Mouse (Mus musculus) gonadal fat pad, adult 2 months (tissue): ENCODE results near the gene Sirpa. TPM values are rescaled to one million over a fixed set of nuclear protein-coding genes. Genes with fewer than 3 reads are reported as not detected.

ENCODE experiments used
- DNase-seq: peaks from one replicate; pipeline ENCODE4 v3.0.0-alpha.2; 2012; ENCODE audit warnings: low read depth
- polyA plus RNA-seq: library from polyadenylated mRNA; depleted of rRNA; stranded (reverse); fragments of >200 nt; gene quantifications from 2 replicates; pipeline ENCODE4 v1.2.3, GENCODE M21; 2012; rRNA removed

Gene Sirpa
- polyA plus RNA-seq: 37.5 and 42.0 TPM in 2 replicates

DNA sequence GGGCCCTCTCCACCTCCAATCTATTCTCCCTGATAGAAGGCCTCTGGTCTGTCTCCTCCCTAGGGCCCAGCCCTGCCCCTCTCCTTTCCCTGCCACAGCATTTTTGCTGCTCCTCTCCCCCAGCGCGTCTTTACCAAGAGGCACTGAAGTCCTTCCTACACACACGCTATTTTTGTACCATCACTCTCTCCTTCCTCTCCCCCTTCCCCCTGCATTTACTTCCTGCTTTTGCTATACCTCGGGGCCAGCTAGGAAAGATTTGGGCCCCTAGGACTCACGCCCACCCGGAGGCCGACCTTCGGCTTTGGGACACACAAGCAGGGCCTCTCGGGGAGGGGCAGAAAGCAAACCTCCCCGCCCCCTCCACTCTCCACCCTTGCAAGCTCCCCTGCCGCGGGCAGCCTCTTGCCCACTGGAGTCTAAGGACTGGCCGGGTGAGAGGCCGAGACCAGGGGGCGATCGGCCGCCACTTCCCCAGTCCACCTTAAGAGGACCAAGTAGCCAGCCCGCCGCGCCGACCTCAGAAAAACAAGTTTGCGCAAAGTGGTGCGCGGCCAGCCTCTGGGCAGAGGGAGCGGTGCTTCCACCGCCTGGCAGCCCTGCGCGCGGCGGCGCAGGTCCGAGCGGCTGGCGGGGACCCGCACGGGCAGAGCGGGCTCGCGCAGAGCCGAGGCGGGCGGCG, at the start of gene Sirpa:
Gene Sirpa (plus strand): TSS at position 377 of the 682 bp plus-strand sequence.
- DNase-seq: no peak

DNA sequence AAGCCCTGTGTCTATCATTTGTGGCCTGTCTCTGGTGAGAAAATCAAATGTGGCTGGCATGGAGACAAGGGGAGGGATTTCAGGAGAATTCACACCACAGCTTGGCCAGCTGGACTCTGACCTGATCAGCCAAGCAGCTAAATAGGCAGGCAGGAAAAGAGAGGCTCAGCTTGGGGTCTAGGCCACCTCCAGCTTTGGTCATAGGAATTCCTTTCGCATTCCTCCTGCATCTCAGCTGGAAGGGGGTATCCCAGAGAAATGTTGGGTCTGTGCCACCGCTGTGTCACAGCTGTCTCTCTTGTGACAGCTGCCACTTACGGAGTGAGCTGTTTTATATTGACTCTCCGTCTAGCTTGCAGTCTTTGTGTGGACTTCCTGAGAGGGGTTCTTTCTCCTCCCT, 48.2 kb upstream of the Sirpa start:
- DNase-seq: no peak

DNA sequence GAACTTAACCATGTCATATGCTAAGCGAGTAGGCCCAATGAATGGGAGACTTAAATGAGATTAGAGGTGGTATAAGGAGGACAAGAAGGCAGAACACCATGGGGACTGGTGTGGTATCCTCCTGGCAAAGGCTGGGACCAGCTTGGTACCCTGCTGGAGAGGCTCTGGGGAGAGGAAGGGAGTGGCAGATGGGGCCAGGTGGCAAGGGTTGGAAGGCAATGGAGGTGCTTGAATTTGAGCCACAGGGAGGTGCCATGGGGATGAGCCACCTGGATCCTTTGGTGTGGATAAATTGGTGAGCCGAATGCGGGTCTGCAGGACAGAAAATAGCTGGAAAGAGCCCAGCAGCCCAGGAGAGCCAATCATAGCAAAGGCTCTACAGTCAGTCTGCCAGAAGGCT, 47.7 kb upstream of the Sirpa start:
- DNase-seq: no peak

DNA sequence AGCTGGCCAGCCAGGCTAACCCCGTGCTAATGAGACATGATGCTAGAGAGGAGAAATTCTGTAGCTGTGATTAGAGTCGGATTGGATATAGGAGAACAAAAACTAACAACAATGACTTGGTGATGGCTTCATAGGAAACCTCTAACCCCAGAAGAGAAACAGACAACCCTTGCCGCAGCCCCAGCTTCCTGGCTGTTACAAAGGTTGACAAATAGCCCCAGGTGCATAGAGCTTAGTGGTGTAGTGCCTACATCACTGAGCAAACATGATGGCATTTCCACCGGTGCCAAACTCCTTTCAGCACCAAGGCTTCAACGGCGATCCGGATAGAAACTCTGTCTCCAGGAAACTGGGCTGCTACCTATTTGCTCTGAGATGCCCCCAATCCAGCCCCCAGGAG, 47.0 kb upstream of the Sirpa start:
- DNase-seq: no peak

DNA sequence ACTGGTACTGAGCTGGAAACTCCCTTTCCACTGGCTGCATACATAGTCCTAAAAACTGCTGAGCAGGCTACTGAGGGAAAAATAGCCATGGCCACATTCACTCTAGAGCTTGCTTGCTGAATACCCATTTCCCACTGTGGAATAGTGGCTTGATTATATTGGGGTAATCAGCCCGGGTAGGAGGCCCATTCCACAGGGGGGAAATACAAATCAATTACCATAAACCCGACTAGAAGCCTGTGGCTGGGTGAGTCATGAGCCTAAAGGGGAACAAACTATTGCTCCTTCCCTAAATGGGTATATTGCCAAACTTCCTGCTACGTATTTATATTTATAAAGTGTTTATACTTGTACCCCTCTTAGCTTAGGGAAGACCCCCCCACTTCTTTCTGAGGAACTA, 45.9 kb upstream of the Sirpa start:
- no peak for DNase-seq

DNA sequence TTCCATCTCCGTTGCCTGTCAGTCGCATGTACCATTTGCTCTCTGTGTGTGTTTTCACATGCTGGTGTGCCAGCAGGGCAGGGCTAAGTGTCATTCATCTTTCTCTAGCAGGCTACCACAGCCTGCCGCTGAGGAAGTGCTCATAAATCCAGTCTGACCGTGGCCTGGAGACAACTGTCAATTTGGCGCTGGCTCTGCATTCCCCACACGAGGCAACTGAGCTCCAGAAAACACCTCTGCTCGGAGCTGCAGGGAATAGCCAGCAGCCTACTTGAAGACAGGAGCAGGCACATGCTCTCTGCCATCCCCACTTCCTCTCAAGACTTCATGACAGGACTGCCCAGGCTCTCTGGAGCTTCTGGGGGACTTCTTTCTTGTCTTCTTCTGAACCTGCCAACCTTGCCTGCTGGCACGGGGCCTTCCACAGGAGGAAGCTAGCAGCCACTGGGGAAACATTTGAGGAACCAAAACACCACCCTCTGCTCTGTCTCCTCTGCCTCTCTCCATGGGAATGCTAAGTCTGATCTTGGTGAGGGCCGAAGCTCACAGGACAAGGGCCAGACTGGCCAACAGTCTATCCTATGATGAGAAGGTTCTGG, 43.0 kb upstream of the Sirpa start:
- no peak for DNase-seq

DNA sequence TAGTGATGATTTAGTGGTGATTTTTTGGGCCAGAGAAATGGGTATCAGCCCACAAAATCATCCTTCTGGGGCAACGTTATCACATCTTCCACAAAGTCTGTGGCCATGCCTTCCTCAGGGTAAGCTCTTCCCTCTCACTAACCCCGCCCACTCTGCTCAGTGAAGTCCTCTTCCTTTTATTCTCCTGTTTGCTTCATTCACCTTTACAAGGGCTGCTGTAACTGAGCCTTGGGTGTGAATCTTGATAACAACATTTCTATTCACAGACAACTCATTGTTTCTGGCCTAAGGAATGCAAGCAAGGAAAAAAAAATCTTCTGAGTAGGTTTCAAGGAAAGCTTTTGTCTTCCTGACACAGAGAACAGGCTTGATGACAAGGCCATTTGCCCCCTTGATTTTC, 41.9 kb upstream of the Sirpa start:
- no peak for DNase-seq

DNA sequence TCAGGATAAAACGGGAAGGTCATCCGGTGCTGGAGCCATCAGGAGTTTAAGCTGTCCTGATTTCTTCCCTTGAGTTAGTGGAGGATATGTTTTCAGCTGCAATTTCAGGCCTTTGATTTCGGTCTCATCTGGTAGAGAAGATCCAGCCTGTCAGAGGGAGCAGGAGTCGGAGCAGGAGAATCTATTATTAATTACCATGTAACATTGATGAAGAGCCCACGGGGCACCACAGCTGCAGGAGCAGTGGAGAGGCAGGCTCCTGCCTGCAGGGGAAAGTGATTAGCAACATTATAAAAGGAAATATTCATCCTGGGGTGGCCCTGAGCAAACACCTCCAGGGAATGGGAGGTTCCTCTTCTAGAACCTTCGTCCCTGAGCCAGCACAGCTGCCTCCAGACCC, 36.6 kb upstream of the Sirpa start:
- no peak for DNase-seq

DNA sequence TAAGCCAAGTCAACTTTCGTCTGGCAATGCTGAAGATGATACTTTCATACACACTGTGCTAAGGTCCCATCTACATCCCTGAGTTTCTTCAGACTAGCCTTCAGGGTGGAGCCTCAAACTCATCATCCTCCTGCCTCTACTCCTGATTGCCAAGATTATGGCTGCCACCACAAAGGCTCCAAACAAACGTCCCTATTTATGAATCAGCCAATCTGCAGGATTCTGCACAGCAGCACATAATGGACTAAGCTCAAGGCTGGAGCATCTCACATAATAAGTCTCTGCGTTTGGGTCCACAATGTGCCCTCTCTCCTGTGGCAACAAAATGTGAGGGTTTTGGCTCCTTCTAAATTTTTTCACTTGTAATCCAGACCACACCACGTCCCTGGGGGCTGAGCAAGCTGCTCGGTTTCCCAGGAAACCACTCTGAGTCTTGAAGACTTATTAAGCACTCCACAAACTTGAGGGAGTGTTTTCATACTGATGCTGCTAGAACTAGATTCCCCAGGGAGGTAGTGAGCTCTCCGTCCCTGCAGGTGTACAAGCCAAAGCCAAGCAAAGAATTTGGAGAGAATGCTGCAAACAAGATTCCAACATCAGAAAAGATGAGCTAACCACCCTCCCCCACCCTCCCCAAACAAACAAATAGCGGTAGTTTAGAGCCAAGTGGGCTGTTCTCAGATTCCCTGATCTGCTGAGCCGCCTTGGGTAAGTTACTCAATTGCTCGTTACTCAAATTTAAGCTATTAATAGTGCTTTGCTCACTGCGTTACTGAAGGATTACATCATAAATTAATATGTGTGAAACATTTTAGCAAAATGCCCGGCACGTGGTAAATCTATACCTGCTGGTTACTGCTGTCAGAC, 34.4 kb upstream of the Sirpa start:
- no peak for DNase-seq

DNA sequence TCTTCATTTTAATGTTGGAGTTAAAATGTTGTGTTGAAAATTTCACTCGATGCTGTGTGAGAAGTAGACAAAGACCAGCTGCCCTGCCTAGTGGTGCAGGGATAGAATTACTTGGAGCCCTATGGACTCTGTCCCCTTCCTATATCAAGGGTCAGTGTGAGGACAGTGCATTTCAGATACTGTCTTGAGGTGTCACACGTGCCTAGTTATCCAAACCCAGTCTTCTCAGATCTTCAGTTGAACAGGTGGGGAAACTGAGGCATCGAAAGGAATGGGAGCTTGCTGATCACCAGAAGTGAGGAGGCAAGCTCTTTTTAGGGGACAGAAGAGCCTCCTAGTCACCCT, 33.8 kb upstream of the Sirpa start:
- no peak for DNase-seq

DNA sequence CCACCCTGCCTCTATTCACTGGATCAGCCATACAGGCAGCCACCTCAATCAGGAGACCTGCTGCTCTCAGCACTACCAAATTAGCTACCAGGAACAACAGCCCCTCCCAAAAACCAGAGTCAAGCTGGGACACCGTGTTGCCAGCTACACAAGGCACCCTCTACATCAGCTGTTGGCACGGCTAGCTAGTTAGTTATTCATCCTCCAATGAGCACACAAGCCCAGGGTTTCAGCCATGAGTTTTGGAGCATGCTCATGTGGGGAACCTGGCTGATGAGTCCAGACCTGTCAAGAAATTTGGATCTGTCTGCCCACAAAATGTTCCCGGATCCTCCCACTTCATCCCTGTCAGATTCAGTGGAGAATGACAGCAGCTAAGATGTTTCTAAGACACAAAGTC, 30.8 kb upstream of the Sirpa start:
- DNase-seq: no peak

DNA sequence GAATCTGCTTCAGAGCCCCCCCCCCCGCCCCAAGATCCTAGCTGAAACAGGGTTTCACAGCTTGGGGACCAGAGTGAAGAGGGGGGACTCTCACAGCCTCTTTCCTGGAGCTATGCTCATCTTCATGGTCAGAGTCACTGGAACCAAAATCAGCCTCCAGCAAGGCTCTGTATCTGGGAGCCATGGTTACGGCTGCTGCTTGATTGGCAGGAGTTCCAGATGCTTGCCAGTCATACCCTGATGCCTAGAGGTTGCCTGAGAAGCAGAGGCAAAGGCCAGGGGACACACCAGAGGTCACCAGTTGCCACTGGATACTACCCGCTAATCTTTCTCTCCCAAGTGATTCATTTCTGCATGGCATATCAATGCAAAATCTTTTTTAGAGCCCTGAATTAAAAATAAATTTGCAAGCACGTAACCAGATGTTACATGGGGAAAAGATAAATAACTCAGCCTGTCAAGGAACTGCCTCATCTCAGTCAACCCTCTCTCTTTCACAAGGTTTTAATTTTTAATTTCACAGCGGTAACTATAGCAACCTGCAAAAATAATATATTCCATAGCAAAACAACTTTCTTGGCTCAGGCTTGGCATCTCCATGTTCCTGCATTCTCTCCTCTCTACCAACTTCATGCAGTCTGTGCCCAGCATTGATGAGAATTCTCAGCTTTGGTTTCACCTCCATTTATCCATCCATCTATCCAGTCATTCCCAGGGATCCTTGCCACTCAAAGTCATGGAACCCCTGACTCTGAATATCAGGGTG, 28.5 kb upstream of the Sirpa start:
- no peak for DNase-seq

DNA sequence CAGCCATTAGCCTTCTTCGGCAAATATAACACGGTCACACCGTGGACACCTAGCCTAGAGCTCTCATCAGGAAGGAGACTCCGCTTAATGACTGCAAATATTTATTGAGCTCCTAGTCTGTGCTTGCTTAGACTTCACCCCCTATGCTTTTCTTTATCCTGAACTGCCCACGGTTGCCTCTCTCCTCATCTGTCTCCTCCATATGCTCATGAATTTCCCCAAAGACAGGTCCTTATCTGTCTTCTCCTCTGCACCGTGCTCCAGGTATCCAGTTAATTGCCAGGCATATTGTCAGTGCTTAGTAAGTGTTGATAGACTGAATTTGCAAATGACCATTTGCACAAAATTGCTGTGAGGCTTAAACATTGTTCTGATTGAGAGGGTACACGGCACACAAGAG, 23.5 kb upstream of the Sirpa start:
- no peak for DNase-seq

DNA sequence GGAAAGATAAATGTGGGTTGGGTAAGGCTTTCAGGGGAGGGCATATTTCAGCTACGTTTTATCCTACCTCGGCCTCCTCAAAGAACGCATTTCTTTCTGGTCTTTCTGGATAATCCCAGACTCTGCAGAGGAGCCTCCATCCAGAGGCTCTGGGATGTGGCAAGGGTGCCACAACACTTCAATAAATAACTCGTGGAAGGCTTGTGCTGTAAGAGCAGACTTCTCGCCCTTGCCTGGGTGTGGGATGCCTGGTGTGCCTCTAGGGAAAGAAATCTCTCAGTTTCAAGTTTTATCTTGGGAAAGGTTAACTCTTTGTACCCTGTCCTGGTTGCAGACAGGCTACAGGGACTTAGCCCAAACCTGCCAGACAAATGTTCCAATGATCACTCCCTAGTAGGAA, 23.1 kb upstream of the Sirpa start:
- DNase-seq: no peak

DNA sequence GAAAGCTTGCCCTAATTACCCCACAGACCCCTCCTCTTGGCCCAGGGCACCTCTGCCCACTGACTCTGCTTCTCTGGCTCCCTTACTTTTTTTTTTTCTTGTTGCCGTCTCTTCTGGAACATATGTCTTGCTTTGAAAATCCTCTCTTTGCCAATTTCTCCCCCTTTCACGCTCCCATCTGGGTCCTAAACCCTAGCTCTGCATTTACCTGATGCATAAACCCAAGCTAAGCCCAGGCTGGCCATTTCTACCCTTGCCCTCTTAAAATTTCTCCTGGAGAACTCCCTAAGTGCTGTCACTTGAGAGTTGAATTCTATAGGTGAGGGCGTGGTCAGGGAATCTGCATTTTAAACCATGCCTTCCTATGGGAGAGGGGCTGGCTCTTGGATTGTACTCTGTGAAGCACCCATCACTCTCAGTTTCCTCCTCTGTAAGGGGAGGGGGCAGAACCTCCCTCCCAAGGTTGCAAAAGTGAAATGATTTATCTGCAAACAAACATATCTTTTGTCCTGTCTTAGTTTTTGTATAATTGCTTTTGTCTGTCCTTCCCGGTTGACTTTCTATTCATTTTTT, 18.8 kb upstream of the Sirpa start:
- DNase-seq: no peak

DNA sequence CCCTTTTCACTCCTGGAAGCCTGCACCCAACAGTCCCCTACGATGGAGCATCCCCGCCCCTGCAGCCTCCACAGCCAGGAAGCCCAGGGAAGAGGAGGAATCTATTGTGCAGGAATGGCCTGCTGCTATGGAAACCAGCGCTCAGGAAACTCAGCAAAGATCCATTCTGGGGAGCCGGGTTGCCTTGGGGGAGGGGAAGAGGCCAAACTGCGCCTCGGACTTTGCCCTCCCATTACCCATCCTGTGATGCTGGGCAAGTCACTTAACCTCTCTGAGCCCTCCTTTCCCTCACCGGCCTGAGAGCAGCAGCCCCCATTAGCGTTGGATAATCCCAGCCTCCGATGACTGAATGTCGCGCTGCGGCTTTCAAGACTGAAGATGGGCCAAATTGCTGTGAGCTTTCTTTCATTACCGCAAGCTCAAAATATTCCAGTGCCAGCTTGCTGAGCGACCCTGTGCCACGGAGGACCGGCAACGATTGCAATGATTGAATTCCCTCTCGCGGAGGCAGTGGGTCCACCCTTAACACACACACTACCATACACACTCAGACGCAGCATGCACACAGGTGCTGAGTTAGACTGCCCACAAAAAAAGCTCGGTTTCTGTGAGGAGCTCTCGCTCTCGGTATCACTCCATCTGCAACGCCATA, 18.1 kb upstream of the Sirpa start:
- no peak for DNase-seq

DNA sequence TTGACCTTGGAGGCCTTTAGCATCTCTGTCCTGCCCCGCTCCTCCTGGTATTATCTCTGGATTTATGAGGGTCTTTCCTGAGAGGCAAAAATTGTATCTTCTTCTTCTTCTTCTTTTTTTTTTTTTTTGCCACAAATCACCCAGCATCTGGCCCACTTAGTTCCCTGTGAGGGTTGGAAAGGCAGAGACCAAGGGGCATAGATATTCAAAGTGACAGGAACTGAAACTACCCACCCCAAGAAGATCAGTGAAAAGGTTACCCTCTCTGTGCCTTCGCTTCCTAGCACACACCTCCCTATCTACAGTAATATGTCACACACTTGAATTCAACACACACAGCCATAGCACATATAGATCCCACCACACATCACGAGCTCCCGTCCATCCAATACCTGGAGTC, 17.5 kb upstream of the Sirpa start:
- DNase-seq: no peak

DNA sequence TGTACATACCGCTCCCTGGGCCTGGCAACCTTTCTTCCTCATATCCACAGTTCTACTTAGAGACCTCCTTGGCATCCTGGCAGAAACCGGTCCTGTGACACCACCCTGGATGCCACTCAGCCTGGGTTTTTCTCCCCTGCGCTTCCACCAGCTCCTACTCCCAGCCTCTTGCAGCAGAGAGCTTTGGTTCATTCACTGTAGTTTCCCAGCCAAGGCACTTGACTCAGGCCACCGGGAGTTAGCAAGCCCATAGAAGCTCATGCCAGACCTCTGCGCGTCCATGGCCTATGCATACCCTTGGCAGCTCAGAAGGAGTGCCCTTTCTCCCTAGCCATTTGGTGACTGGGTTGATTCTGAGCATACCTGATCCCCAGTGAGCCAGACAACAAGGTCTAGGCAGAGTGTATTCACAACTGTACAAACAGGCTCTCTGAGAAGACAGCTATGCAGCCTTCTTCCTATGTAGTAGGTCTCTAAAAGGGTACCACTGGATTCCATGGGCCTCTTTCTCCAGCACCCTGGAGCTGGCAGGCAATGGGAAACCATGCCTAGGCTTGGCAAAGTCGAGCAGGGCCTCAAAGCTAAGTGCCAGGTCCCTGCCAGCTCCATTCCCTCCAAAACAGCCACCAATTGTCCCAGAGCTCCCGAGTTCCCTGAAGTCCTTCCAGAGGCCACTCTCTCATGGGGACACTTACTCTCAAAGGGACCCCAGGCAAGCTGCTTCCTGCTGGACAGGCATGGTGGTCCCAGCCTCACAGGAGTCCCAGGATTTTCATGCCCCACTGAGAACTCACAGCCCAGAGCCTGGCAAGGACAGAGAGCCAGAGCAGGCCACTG, 15.8 kb upstream of the Sirpa start:
- no peak for DNase-seq

DNA sequence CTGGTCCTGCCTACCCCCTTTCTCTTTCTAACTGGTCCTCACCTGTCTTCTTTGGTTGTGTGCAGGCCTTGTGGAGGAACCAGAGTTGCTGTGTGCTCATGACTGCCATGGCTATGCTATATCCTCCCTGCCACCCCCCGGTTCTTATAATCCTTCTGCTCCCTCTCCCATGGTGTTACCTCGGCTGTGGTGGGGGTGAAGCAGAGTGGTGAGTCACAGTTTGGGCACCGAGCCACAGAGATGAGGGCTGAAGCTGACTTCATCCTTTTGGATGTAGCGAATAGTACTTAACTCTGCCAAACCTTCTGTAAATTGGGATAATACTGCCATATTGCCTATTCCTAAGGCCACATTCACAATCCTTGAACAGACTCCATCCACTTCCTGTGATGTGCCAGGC, 12.0 kb upstream of the Sirpa start:
- DNase-seq: no peak

DNA sequence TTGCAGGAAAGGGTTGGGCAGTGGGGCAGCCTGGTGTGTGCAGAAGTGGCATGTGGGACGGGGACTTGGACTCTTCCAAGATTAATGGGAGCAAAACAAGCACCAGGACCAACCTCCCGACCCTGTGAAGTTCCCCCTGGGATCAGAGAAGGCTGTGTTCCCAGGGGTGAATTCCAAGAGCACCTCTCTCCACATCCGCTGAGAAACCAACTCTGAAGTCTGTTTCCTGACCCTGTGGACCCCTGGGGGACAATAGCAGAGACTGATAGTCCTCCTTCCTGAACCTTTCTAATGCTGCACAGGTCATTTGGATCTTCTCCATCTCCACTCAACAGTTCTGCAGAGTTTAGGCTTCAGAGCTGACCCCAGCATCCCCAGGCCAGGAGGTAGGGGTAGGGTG, 10.8 kb upstream of the Sirpa start:
- no peak for DNase-seq

DNA sequence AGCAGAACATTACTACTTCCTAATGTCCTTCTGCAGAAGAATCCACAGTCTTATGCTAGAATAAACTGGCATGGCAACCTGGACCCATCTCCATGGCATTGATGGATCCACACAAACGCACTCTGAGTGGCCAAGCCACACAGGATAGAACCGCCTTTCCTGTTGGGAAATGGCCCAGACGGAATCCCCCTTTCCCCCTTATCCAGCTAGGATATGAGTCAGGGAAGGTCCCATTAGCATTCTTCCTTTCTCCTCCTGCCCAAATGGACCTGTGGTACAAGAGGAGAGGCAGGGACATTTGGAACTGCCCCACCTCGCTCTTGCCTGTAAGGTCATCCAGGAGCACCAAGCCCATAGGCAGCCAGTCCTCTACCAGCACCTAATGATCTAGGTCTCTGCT, 10.4 kb upstream of the Sirpa start:
- DNase-seq: no peak
